Mouse (Mus musculus) fibroblast of lung, adult 2 months (primary cell): ENCODE data around the gene Nr2f6.
A peak's percentile ranks its signal among the peaks of the same experiment; 100 is the strongest.

ENCODE experiments used
- DNase-seq: peaks from one replicate; pipeline ENCODE4 v3.0.0-alpha.2; 2011; ENCODE audit warnings: low read depth

Nr2f6 gene

DNA sequence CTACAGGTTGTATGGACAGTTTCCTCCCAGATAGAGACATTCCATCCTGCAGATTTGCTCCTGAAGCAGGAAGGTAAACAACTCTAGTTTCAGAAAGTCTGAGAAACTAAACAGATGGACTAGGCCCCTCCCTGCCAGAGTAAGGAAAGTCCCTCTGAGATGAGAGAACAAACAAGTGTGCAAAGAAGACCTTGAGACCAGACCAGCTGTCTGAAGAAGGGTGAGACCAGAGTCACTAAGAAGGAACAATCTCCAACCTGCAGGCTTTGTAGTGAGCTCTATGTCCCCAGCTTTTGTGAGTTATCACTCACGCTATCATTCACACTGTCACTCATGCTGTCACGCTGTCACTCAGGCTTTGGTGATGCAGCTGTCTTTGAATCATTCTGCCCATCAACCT is 9.9 kb upstream of the Nr2f6 start:
- DNase-seq: no peak

GRCm38 (mm10) chr8:71388267-71388666 is 6.5 kb upstream of the Nr2f6 start:
- DNase-seq: no peak

GRCm38 (mm10) chr8:71385212-71385835 is 3.6 kb upstream of the Nr2f6 start:
- no peak for DNase-seq

DNA sequence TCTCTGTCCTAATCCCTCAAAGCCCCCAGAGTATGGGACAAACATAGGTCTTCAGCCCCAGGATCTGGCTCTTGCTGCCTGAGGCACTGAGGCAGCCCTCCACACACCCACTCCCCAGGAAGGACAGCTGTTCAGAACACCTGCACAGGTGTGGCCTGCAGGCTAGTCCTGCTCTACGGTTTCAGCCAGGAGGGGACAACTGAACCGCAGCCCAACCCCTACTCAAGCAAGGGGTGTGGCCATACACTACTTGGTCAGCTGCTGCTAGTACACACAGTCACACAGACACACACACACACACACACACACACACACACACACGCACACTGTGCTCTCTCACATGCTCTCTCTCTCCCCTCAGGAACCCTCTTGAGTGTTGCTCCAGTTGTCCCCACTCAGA is 2.1 kb upstream of the Nr2f6 start:
- DNase-seq: no peak

DNA sequence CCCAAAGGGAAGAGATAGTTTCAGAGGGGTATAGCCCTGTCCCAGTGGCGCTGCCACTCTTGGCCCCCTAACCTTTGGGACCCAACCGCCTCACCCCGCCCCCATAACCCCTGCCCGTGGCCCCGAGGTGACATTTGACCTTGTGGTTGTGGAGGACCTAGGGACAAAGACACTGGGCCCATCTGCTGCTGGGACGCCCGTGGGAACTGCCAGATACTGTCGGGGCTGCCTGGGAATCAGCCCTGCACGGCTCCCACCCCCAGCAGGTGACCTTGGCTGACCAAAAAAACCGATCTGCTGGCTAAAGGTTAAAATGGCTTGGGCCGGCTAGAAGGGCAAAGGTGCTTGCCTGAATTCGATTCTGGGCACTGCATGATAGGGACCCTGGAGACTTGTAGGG is 1.6 kb upstream of the Nr2f6 start:
- no peak for DNase-seq

GRCm38 (mm10) chr8:71381971-71382961 is 506 bp upstream of the Nr2f6 start:
- no peak for DNase-seq

- DNase-seq: no peak
Observed at GRCm38 (mm10) chr8:71380178-71381171, 1.3 kb downstream of the Nr2f6 start.

GRCm38 (mm10) chr8:71379512-71380075 is 2.2 kb downstream of the Nr2f6 start:
- no peak for DNase-seq

GRCm38 (mm10) chr8:71379008-71379407 is 2.8 kb downstream of the Nr2f6 start:
- DNase-seq: no peak

DNA sequence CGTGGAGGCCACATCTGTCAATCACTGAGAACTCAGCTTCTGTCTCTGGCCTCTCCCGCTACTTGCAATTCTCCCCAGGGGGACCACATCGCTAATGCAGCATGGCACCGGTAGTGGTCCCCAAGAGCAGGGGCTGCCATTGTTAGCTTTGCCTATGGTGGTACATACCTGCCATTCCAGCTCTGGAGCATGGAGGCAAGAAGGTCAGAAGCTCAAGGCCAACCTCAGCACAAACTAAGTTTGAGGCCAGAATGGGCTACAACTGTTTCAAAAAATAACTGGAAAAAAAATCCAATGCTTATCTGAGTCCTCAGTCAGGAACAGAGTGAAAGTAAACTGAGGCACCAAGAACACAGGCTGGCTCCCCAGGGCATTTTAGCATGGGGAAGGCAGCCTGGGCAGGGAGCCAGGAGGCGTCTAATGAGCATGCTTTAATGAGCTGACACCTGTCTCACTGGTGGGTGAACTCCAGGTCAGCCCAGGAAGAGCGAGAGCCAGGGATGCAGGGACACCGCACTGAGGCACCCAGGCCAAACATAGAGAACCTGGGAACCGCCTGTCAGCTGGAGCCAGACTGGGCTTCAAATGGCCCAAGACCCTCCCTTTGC is 5.2 kb downstream of the Nr2f6 start:
- DNase-seq: no peak

- DNase-seq: no peak
Observed at GRCm38 (mm10) chr8:71375581-71376422, 6.0 kb downstream of the Nr2f6 start.

- DNase-seq: no peak
Observed at GRCm38 (mm10) chr8:71374616-71375206, 7.0 kb downstream of the Nr2f6 start.

DNA sequence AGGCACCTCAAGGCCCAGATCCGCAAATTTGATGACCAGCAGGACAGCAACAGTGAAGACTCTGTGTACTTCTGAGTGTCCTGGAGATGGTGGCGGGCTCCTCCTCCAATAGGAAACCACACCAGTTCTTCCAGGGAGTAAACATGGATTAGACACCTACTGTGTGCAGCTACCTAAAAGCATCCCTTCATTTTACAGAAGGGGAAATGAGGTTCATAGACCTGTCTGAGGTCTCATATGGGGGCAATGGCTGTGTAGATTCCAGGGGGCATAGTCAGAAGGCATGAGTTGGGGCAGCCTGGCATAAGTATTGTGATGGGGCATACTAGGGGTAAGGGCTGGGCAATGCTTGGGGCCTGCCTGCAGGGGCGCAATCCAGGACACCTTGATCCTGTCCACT is 8.8 kb downstream of the Nr2f6 start:
- no peak for DNase-seq

DNA sequence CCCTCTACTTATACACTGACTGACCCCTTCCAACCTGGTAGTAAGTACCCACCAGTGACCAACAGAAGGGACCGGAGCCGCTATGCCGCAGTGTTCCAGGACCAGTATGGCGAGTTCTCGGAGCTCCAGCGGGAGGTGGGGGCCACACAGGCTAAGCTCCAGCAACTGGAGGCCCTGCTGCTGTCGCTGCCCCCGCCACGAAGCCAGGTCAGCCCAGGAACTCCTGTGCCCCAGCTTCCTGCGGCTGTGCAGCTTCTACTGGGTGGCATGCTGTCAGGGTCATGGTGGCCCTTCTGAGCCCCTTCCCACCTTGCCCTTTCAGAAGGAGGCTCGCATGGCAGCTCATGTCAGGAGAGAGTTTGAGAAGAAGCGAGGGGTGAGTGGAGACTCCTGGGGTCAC is 9.3 kb downstream of the Nr2f6 start:
- DNase-seq: no peak

- DNase-seq: peak; percentile 92
Observed at GRCm38 (mm10) chr8:71371236-71371848, 10.4 kb downstream of the Nr2f6 start, which contains the start of gene Ocel1. Gene Ocel1 (plus strand): TSS chr8:71371298.

DNA sequence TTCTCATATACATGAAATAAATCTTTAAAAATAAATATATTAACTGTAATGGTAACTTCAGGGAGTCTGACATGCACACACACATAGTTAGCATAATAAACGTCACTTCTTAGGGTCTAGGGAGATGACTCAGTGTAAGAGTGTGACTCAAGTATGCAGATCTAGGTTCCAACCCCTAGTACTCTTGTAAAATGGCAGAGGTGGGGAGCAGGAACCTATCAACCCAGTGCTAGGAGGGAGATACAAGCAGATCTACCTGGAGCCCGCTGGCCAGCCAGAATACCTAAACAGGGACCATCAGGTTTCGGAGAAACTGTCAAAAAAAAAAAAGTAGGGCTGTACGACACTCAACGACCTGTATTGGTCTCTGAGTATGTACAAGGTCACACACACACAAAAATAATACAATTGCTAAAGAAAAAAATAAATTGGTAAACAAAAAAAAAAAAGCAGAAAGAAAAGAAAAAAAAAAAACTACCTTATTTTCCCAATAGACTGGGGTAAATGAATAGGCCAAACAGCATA is 11.0 kb downstream of the Nr2f6 start:
- DNase-seq: no peak

DNA sequence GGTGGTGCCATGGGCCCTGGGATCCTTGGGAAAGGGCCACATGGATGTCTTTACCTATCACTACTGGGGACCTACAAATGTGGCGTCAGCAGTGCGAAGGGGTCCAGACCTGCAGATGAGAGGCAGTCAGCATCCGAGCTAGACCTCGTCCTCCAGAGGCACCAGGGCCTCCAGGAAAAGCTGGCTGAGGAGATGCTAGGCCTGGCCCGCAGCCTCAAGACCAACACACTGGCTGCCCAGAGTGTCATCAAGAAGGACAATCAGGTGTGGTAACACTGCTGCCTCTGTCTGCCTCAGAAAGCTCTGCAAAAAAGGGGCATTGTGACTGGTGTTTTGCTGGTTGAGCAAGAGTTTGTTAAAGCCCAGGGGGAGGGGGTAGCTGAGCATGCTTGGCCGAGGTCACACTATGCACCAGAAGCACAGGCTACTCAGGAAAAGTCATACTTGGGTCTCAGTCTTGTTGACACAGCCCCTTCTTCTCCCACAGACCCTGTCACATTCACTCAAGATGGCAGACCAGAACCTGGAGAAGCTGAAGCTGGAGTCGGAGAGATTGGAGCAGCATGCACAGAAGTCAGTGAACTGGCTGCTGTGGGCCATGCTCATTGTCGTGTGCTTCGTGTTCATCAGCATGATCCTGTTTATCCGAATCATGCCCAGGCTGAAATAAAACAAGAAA is 12.6 kb downstream of the Nr2f6 start:
- no peak for DNase-seq

DNA sequence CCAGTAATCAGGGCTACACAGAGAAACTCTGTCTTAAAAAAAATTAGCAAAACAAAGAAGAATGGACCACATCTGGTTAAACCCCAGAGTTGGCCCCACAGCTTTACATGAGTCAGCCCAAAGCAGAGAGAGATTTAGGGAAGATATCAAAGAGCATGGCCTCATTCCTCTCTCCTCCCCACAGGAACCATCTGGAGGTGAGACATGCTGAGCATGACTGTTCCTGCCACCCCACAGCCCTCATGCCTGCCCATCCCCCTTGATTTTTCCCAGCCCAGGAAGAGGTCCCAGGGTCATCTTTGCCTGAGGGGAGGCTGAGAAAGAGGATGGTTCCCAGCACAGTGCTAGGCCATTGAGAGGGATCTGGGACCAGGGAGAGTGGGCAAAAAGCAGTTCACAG is 13.4 kb downstream of the Nr2f6 start:
- no peak for DNase-seq
